Mouse (Mus musculus) heart, embryonic 11.5 days (tissue): ENCODE measurements around the gene Acadl. TPM values are rescaled to one million over a fixed set of nuclear protein-coding genes. Genes with fewer than 3 reads are reported as not detected.

ENCODE experiments used
- ATAC-seq: fragments of 200-750 bp; cut with Nextera tagmentation; replicated peaks from 2 replicates; pipeline ENCODE4 v1.8.0; 2017; ENCODE audit warnings: moderate library complexity; ENCODE audit not compliant: insufficient number of reproducible peaks, low FRiP score, low TSS enrichment
- H3K27ac ChIP-seq: fragments of 300-500 bp; sonication (generic); 2 replicates; pipeline ENCODE4 v1.5.1; 2014; ENCODE audit warnings: mild to moderate bottlenecking, low read depth, low read length
- H3K27me3 ChIP-seq: fragments of 300-500 bp; sonication (generic); 2 replicates; pipeline ENCODE4 v1.6.1; 2014; ENCODE audit warnings: mild to moderate bottlenecking, low read length, mixed read lengths; ENCODE audit not compliant: control insufficient read depth, insufficient read depth
- H3K36me3 ChIP-seq: fragments of 300-500 bp; sonication (generic); 2 replicates; pipeline ENCODE4 v1.6.1; 2014; ENCODE audit warnings: mild to moderate bottlenecking, low read length, moderate library complexity, mixed read lengths; ENCODE audit not compliant: control insufficient read depth, insufficient read depth
- H3K4me1 ChIP-seq: fragments of 300-500 bp; sonication (generic); 2 replicates; pipeline ENCODE4 v1.6.1; 2014; ENCODE audit warnings: low read length; ENCODE audit not compliant: control insufficient read depth, insufficient read depth
- H3K4me2 ChIP-seq: fragments of 300-500 bp; sonication (generic); 2 replicates; pipeline ENCODE4 v1.6.1; 2014; ENCODE audit warnings: mild to moderate bottlenecking, moderate library complexity
- H3K4me3 ChIP-seq: fragments of 300-500 bp; sonication (generic); 2 replicates; pipeline ENCODE4 v1.5.1; 2014; ENCODE audit warnings: low read depth, low read length
- H3K9ac ChIP-seq: fragments of 300-500 bp; sonication (generic); 2 replicates; pipeline ENCODE4 v1.6.1; 2014; ENCODE audit warnings: mild to moderate bottlenecking, low read depth, low read length, moderate library complexity
- H3K9me3 ChIP-seq: fragments of 300-500 bp; sonication (generic); replicated peaks from 2 replicates; pipeline ENCODE4 v1.6.1; 2016; ENCODE audit warnings: low read length; ENCODE audit not compliant: control insufficient read depth
- WGBS: fragments of 180-500 bp; shearing (Covaris S2); extraction: QIAGEN DNeasy Blood & Tissue Kit; methylation state at CpG from one replicate; pipeline ENCODE4 v1.1.7; 2014; ENCODE audit not compliant: insufficient replicate concordance; 5-methylcytosine and 5-hydroxymethylcytosine counted together
- polyA plus RNA-seq: library from polyadenylated mRNA; unstranded; fragments of >200 nt; fragmentation: Nextera tagmentation; extraction: Ambion mirVana; gene quantifications from 2 replicates; pipeline ENCODE4 v1.2.1, GENCODE M21; 2014

The Acadl gene
- polyA plus RNA-seq, 1 experiment from 2014 or later: 257 TPM

GRCm38 (mm10) chr1:66815941-66816777, 46.9 kb downstream of the Acadl start:
- Histone ChIP-seq H3K4me1 (peaks cover 8% of the 10 kb centered on the region; the same call in 1 of the 2 replicates), H3K27ac (peak overlapping the region; percentile 97), H3K9me3 (no peaks in the 10 kb centered on the region), H3K4me3 (peak overlapping the region; percentile 62), H3K4me2 (peak overlapping the region; percentile 78), H3K36me3 (no peaks in the 10 kb centered on the region), H3K9ac (peak overlapping the region; percentile 69), H3K27me3 (no peaks in the 10 kb centered on the region)
- 1% methylated on average over 39 of the region's 39 CpGs for WGBS
- peak; percentile 3; the same call in 1 of the 2 replicates for ATAC-seq

DNA sequence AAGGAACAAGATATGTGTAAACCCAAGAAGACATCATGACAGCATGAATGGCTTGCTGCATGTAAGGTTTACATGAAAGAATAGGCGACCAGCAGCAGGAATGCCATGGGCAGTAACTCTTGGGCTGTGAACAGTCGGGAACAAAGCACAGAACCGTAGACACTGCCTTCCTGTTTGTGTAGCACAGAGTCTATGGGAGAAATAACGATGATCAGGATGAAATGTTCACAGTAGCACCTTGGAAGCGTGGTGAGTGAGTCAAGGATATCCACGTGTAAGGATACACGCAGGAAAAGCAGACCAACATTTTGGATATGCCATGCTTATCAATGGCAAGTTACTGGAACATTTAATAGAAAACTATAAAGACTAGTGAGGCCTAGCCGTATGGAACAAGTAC, 48.3 kb downstream of the Acadl start:
- peaks cover 4% of the 10 kb centered on the region; the same call in 1 of the 2 replicates for H3K4me1 ChIP-seq
- H3K9ac ChIP-seq: no peak overlapping the region
- no peaks in the 10 kb centered on the region for H3K9me3 ChIP-seq
- no peaks in the 10 kb centered on the region for H3K36me3 ChIP-seq
- no peak overlapping the region for H3K4me3 ChIP-seq
- H3K27ac ChIP-seq: peak overlapping the region; percentile 41; the same call in 1 of the 2 replicates
- no peak for ATAC-seq
- H3K27me3 ChIP-seq: no peaks in the 10 kb centered on the region
- H3K4me2 ChIP-seq: peak overlapping the region; percentile 27; the same call in 1 of the 2 replicates
- 60% methylated on average over 8 of the region's 8 CpGs for WGBS

DNA sequence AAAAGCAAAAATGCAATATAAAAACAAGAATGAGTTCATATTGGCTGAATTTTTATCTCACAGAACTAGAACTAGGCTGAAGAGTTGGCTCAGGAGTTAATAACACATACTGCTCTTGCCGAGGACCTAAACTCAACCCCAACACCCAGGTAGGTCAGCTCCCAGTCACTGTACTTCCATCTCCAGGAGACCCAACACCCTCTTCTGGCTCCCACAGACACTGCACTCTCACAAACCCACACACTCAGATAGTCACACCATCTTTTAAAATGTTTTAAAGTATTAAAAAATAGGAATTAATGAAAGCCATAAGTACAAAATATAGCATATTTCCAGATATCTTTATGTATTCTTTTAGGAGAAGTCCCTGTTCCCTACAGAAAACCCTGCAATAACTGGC, 49.9 kb downstream of the Acadl start:
- no peak overlapping the region for H3K9ac ChIP-seq
- WGBS: 92% methylated on average over 1 of the region's 1 CpGs
- H3K4me1 ChIP-seq: peaks cover 4% of the 10 kb centered on the region; the same call in 1 of the 2 replicates
- no peak overlapping the region for H3K27ac ChIP-seq
- H3K9me3 ChIP-seq: no peaks in the 10 kb centered on the region
- no peaks in the 10 kb centered on the region for H3K27me3 ChIP-seq
- ATAC-seq: no peak
- no peak overlapping the region for H3K4me2 ChIP-seq
- no peak overlapping the region for H3K4me3 ChIP-seq
- H3K36me3 ChIP-seq: no peaks in the 10 kb centered on the region

- H3K36me3 ChIP-seq: no peaks in the 10 kb centered on the region
- 88% methylated on average over 1 of the region's 1 CpGs for WGBS
- no peak overlapping the region for H3K9ac ChIP-seq
- no peaks in the 10 kb centered on the region for H3K9me3 ChIP-seq
- no peak overlapping the region for H3K27ac ChIP-seq
- H3K4me2 ChIP-seq: no peak overlapping the region
- H3K27me3 ChIP-seq: no peaks in the 10 kb centered on the region
- no peak for ATAC-seq
- no peak overlapping the region for H3K4me3 ChIP-seq
- no peaks in the 10 kb centered on the region for H3K4me1 ChIP-seq
Measured at GRCm38 (mm10) chr1:66806821-66807220, 56.3 kb downstream of the Acadl start.

DNA sequence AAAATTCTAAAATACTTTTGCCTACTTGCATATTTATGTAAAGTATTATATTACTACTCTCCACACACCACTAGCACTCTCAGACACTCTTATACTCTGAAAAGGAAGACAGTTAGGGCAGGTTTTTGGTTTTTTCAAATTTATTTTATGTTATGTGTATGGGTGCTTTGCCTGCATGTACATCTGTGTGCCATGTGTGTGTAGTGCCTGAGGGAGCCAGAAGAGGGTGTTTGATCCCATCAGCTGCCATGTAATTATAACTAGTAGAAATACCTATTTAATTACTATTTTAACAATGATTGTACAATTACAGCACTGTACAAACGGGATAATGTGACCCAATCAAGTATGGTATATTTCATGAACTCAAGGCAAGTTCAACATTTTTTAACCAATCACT, 57.7 kb downstream of the Acadl start:
- Histone ChIP-seq H3K4me1 (no peaks in the 10 kb centered on the region), H3K4me2 (no peak overlapping the region), H3K9ac (no peak overlapping the region), H3K27me3 (no peaks in the 10 kb centered on the region), H3K36me3 (no peaks in the 10 kb centered on the region), H3K4me3 (no peak overlapping the region), H3K27ac (no peak overlapping the region), H3K9me3 (no peaks in the 10 kb centered on the region)
- no peak for ATAC-seq
- WGBS: 91% methylated on average over 1 of the region's 1 CpGs

GRCm38 (mm10) chr1:66804710-66805109, 58.4 kb downstream of the Acadl start:
- H3K36me3 ChIP-seq: no peaks in the 10 kb centered on the region
- no peaks in the 10 kb centered on the region for H3K9me3 ChIP-seq
- H3K4me3 ChIP-seq: no peak overlapping the region
- no peak overlapping the region for H3K27ac ChIP-seq
- no peaks in the 10 kb centered on the region for H3K27me3 ChIP-seq
- no peaks in the 10 kb centered on the region for H3K4me1 ChIP-seq
- WGBS: 56% methylated on average over 5 of the region's 5 CpGs
- H3K4me2 ChIP-seq: no peak overlapping the region
- H3K9ac ChIP-seq: no peak overlapping the region
- no peak for ATAC-seq

GRCm38 (mm10) chr1:66797962-66798361, 65.1 kb downstream of the Acadl start:
- 86% methylated on average over 2 of the region's 2 CpGs for WGBS
- Histone ChIP-seq H3K4me2 (no peak overlapping the region), H3K36me3 (no peaks in the 10 kb centered on the region), H3K9ac (no peak overlapping the region), H3K4me3 (no peak overlapping the region), H3K4me1 (no peaks in the 10 kb centered on the region), H3K9me3 (no peaks in the 10 kb centered on the region), H3K27ac (no peak overlapping the region), H3K27me3 (no peaks in the 10 kb centered on the region)
- no peak for ATAC-seq

DNA sequence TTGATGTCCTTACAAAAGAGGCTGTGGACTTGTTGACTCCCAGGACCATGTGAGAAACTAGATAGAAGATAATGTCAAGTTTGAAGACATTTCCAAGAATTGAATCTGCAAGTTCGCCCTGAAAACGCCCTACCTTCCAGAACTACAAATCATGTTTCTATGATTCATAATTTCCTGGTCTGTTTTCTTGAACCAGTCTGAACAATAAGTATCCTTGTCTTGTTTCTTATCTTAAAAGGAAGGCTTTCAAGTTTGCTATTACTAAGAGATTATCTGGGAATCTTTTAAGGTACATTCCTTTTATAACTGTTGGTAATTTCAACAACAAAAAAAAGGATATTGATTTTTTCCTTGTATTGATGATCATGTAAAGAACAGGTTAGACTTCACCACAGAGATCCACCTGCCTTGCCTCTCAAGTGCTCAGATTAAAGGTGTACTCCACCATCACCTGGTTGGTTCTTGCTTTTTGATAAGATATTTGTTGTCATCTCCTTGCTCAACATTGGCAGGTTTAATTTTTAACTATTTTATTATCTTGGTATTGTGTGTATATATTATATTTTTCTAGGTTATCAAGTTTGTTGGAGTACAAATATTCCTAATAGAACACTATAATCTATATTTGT, 70.1 kb downstream of the Acadl start:
- ATAC-seq: no peak
- H3K4me3 ChIP-seq: no peak overlapping the region
- 79% methylated on average over 2 of the region's 2 CpGs for WGBS
- H3K9me3 ChIP-seq: no peaks in the 10 kb centered on the region
- no peaks in the 10 kb centered on the region for H3K36me3 ChIP-seq
- no peaks in the 10 kb centered on the region for H3K27me3 ChIP-seq
- no peak overlapping the region for H3K9ac ChIP-seq
- no peak overlapping the region for H3K4me2 ChIP-seq
- no peaks in the 10 kb centered on the region for H3K4me1 ChIP-seq
- H3K27ac ChIP-seq: no peak overlapping the region
